Mouse (Mus musculus) testis, adult 2 months (tissue): ENCODE data around the gene Psmc3ip.

Source experiments
- CTCF ChIP-seq: fragments of 200-500 bp; IDR thresholded peaks from 2 replicates; pipeline ENCODE4 v1.5.1; 2012; ENCODE audit warnings: low read depth, mild to moderate bottlenecking, inconsistent platforms, low read length, moderate library complexity; ENCODE audit not compliant: control insufficient read depth, insufficient read depth, insufficient replicate concordance
- POLR2A ChIP-seq: fragments of 200-500 bp; IDR thresholded peaks from 2 replicates; pipeline ENCODE4 v1.6.1; 2012; ENCODE audit warnings: low read depth, mild to moderate bottlenecking, inconsistent platforms, low read length, moderate library complexity; ENCODE audit not compliant: control insufficient read depth

GRCm38 (mm10) chr11:101112186-101112585 lies 16.9 kb upstream of the Psmc3ip start:
- TF ChIP-seq CTCF (no peak), POLR2A (no peak)
